Mouse (Mus musculus): ENCODE results near the gene Ms4a15. TPM values are rescaled to one million over a fixed set of nuclear protein-coding genes. Genes with fewer than 3 reads are reported as not detected.
A peak's percentile ranks its signal among the peaks of the same experiment; 100 is the strongest.

Gene Ms4a15
- polyA plus RNA-seq, 1 experiment from 2014 or later = not detected

- ATAC-seq (ENCODE audit: insufficient read depth) = peak; percentile 62
- Histone ChIP-seq H3K27me3 (no peaks in the 10 kb centered on the region), H3K36me3 (replicated peaks) (peaks cover 37% of the 10 kb centered on the region), H3K9ac (peak overlapping the region; percentile 11; the same call in 1 of the 2 replicates), H3K4me1 (replicated peaks) (peaks cover 40% of the 10 kb centered on the region), H3K4me2 (peak overlapping the region; percentile 81), H3K4me3 (replicated peaks) (peak overlapping the region; percentile 43), H3K9me3 (replicated peaks) (no peaks in the 10 kb centered on the region), H3K27ac (replicated peaks) (no peak overlapping the region)
- 20% methylated on average over 37 of the region's 37 CpGs for WGBS (ENCODE audit: insufficient replicate concordance)
Measured at GRCm38 (mm10) chr19:10940097-10940800, 52.8 kb downstream of the Ms4a15 start.

- H3K9me3 ChIP-seq (replicated peaks) = no peaks in the 10 kb centered on the region
Measured at GRCm38 (mm10) chr19:10938771-10939170, 54.3 kb downstream of the Ms4a15 start.

DNA sequence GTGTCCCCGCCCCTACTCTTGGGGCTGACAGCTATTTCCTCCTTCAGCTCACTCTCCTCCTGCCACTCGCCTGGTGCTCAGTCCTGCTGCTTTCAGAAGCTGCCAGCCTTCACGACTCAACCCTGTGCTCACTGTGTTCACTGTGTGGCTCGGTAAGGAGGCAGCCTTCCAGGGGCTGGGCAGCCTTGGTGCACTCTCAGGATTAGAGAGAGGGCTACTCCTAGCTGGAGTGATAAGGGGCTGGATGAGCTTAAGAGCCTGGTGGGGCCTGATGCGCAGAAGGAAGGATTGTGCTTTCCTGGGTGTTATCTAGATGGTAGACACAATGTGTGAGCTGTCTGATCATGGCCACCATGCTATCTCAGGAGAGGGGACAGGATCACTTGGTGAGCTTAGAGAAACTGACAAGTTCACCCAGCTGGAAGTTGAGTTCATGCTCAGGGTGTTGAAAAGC lies 55.9 kb downstream of the Ms4a15 start, which contains the start of gene Ptgdr2:
TSS of gene Ptgdr2 (plus strand) at position 51 of the 454 bp plus-strand sequence.
- Histone ChIP-seq H3K27me3 (no peaks in the 10 kb centered on the region), H3K9me3 (replicated peaks) (no peaks in the 10 kb centered on the region), H3K4me3 (replicated peaks) (no peak within 1 kb of the TSS), H3K36me3 (replicated peaks) (peaks cover 6% of the 10 kb centered on the region; the same call in 1 of the 2 replicates), H3K4me2 (no peak within 1 kb of the TSS; the same call in 1 of the 2 replicates), H3K4me1 (replicated peaks) (peaks cover 36% of the 10 kb centered on the region), H3K9ac (no peak within 1 kb of the TSS), H3K27ac (replicated peaks) (no peak within 1 kb of the TSS)
- WGBS (ENCODE audit: insufficient replicate concordance) = 14% methylated on average over 5 of the region's 5 CpGs
- peak; percentile 68 for ATAC-seq (ENCODE audit: insufficient read depth)

More at GRCm38 (mm10) chr19:10938771-10939170, 54.3 kb downstream of the Ms4a15 start:
- Histone ChIP-seq H3K27me3 (no peaks in the 10 kb centered on the region), H3K27ac (replicated peaks) (no peak overlapping the region), H3K4me1 (replicated peaks) (peaks cover 36% of the 10 kb centered on the region), H3K36me3 (replicated peaks) (peaks cover 22% of the 10 kb centered on the region), H3K9ac (no peak overlapping the region), H3K4me3 (replicated peaks) (no peak overlapping the region), H3K4me2 (no peak overlapping the region)
- ATAC-seq (ENCODE audit: insufficient read depth) = no peak
- 20% methylated on average over 3 of the region's 3 CpGs for WGBS (ENCODE audit: insufficient replicate concordance)

DNA sequence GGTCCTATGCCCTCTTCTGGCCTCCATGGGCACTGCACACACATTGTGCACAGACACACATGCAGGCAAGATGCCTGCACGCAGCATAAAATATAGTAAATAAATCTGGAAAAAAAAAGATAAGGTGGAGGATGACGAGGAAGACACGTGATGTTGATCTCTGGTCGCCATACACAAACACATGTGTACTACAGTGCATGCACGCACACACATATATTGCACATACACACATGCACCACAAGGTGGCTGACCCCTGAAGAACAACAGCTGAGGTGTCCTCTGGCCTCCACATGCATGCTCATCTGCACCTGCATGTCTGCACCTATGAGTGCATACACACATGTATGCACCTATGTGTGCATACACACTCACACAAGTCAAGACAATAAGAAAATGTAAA lies 57.0 kb downstream of the Ms4a15 start:
- H3K27ac ChIP-seq (replicated peaks) = no peak overlapping the region
- no peak overlapping the region for H3K9ac ChIP-seq
- H3K9me3 ChIP-seq (replicated peaks) = no peaks in the 10 kb centered on the region
- H3K27me3 ChIP-seq = no peaks in the 10 kb centered on the region
- no peak overlapping the region for H3K4me2 ChIP-seq
- H3K4me3 ChIP-seq (replicated peaks) = no peak overlapping the region
- peaks cover 33% of the 10 kb centered on the region for H3K4me1 ChIP-seq (replicated peaks)
- WGBS (ENCODE audit: insufficient replicate concordance) = 77% methylated on average over 5 of the region's 5 CpGs
- no peaks in the 10 kb centered on the region for H3K36me3 ChIP-seq (replicated peaks)
- no peak for ATAC-seq (ENCODE audit: insufficient read depth)

GRCm38 (mm10) chr19:10935029-10935428 lies 58.0 kb downstream of the Ms4a15 start:
- 40% methylated on average over 5 of the region's 5 CpGs for WGBS (ENCODE audit: insufficient replicate concordance)
- no peak for ATAC-seq (ENCODE audit: insufficient read depth)
- H3K9ac ChIP-seq = no peak overlapping the region
- no peak overlapping the region for H3K4me3 ChIP-seq (replicated peaks)
- peaks cover 25% of the 10 kb centered on the region for H3K4me1 ChIP-seq (replicated peaks)
- H3K36me3 ChIP-seq (replicated peaks) = no peaks in the 10 kb centered on the region
- no peak overlapping the region for H3K4me2 ChIP-seq
- no peaks in the 10 kb centered on the region for H3K27me3 ChIP-seq
- H3K9me3 ChIP-seq (replicated peaks) = no peaks in the 10 kb centered on the region
- H3K27ac ChIP-seq (replicated peaks) = no peak overlapping the region

DNA sequence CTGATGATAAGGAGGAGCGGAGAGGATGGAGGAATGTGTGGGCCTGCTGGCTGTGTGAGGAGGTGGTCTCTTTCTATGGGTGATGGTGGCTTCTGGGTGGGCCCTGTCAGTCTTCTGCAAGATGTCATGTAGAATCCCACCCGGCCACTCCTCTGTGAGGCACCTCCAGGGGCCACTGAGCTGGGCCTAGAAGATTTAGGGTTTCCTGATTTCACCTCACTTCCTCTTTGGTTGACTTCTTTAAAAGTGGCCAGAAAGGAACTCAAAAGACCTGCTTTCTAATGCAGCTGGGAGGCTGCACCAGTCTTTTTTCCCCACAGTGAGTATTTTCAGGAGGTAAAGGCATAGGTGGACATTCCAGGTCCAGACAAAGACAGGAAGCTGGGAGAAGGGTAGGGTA lies 62.4 kb downstream of the Ms4a15 start:
- H3K4me3 ChIP-seq (replicated peaks) = no peak overlapping the region
- no peak for ATAC-seq (ENCODE audit: insufficient read depth)
- H3K27me3 ChIP-seq = no peaks in the 10 kb centered on the region
- no peak overlapping the region for H3K4me2 ChIP-seq
- H3K4me1 ChIP-seq (replicated peaks) = 0 out of 2 replicates have a peak, but pooled peaks cover 4% of the 10 kb centered on the region
- 39% methylated on average over 2 of the region's 2 CpGs for WGBS (ENCODE audit: insufficient replicate concordance)
- no peaks in the 10 kb centered on the region for H3K36me3 ChIP-seq (replicated peaks)
- no peak overlapping the region for H3K9ac ChIP-seq
- no peaks in the 10 kb centered on the region for H3K9me3 ChIP-seq (replicated peaks)
- H3K27ac ChIP-seq (replicated peaks) = no peak overlapping the region

Other genes with a start within 250 kb of the Ms4a15 start
- gene Cd6, start 163.2 kb downstream of the Ms4a15 start, polyA plus RNA-seq (2015; fragmentation: Nextera tagmentation; extraction: Ambion mirVana) = 0.05 TPM in 1 of 2 replicates, not detected in the other
- 1.2 and 1.7 TPM in 2 replicates for gene Slc15a3, start 153.5 kb downstream of the Ms4a15 start, polyA plus RNA-seq (2015; fragmentation: Nextera tagmentation; extraction: Ambion mirVana)
- gene Tmem132a, start 123.3 kb downstream of the Ms4a15 start, polyA plus RNA-seq (2015; fragmentation: Nextera tagmentation; extraction: Ambion mirVana) = 2.8 and 3.5 TPM in 2 replicates
- gene Tmem109, start 111.2 kb downstream of the Ms4a15 start, polyA plus RNA-seq (2015; fragmentation: Nextera tagmentation; extraction: Ambion mirVana) = 20.0 and 20.6 TPM in 2 replicates
- gene Prpf19, start 98.0 kb downstream of the Ms4a15 start, polyA plus RNA-seq (2015; fragmentation: Nextera tagmentation; extraction: Ambion mirVana) = 13.6 and 14.5 TPM in 2 replicates
- not detected in 2 replicates for gene Zp1, start 72.6 kb downstream of the Ms4a15 start, polyA plus RNA-seq (2015; fragmentation: Nextera tagmentation; extraction: Ambion mirVana)
- not detected in 2 replicates for gene Ptgdr2, start 56.1 kb downstream of the Ms4a15 start, polyA plus RNA-seq (2015; fragmentation: Nextera tagmentation; extraction: Ambion mirVana)
- gene Ccdc86, start 44.0 kb downstream of the Ms4a15 start, polyA plus RNA-seq (2015; fragmentation: Nextera tagmentation; extraction: Ambion mirVana) = 11.6 and 13.7 TPM in 2 replicates
- gene Ms4a10, start 18.6 kb downstream of the Ms4a15 start, polyA plus RNA-seq (2015; fragmentation: Nextera tagmentation; extraction: Ambion mirVana) = not detected in 2 replicates
- gene Ms4a18, start 24.8 kb upstream of the Ms4a15 start, polyA plus RNA-seq (2015; fragmentation: Nextera tagmentation; extraction: Ambion mirVana) = 0.08 TPM in 1 of 2 replicates, not detected in the other
- 0.10 and 0.21 TPM in 2 replicates for gene Ms4a8a, start 87.9 kb upstream of the Ms4a15 start, polyA plus RNA-seq (2015; fragmentation: Nextera tagmentation; extraction: Ambion mirVana)
- not detected in 2 replicates for gene 1700017D01Rik, start 137.6 kb upstream of the Ms4a15 start, polyA plus RNA-seq (2015; fragmentation: Nextera tagmentation; extraction: Ambion mirVana)
- gene 1700025F22Rik, start 172.1 kb upstream of the Ms4a15 start, polyA plus RNA-seq (2015; fragmentation: Nextera tagmentation; extraction: Ambion mirVana) = not detected in 2 replicates
- not detected in 2 replicates for gene Ms4a13, start 203.5 kb upstream of the Ms4a15 start, polyA plus RNA-seq (2015; fragmentation: Nextera tagmentation; extraction: Ambion mirVana)
- gene Ms4a12, start 239.2 kb upstream of the Ms4a15 start, polyA plus RNA-seq (2015; fragmentation: Nextera tagmentation; extraction: Ambion mirVana) = not detected in 2 replicates

Measured in liver, embryonic 15.5 days (tissue).